Mouse (Mus musculus): ENCODE measurements around the gene A1cf. TPM values are rescaled to one million over a fixed set of nuclear protein-coding genes. Genes with fewer than 3 reads are reported as not detected.
A peak's percentile ranks its signal among the peaks of the same experiment; 100 is the strongest.

A1cf gene
- total RNA-seq, 2 experiments from 2014 or later = not detected

- peak; percentile 90 for ATAC-seq (ENCODE audit: poor library complexity, severe bottlenecking)
These were observed 82.4 kb downstream of the A1cf start for GRCm38 (mm10) chr19:31950793-31951489.

- no peak for ATAC-seq (ENCODE audit: poor library complexity, severe bottlenecking)
These were observed 85.2 kb downstream of the A1cf start for GRCm38 (mm10) chr19:31953799-31954198.

- no peak for ATAC-seq (ENCODE audit: poor library complexity, severe bottlenecking)
These were observed 85.7 kb downstream of the A1cf start for GRCm38 (mm10) chr19:31954267-31954666.

- no peak for ATAC-seq (ENCODE audit: poor library complexity, severe bottlenecking)
These were observed 86.1 kb downstream of the A1cf start for GRCm38 (mm10) chr19:31954696-31955095.

- ATAC-seq (ENCODE audit: poor library complexity, severe bottlenecking) = peak; percentile 92
These were observed 87.8 kb downstream of the A1cf start for GRCm38 (mm10) chr19:31956359-31956758.

- peak; percentile 49 for ATAC-seq (ENCODE audit: poor library complexity, severe bottlenecking)
These were observed 91.9 kb downstream of the A1cf start for GRCm38 (mm10) chr19:31960434-31960833.

- ATAC-seq (ENCODE audit: poor library complexity, severe bottlenecking) = peak; percentile 74
These were observed 94.6 kb downstream of the A1cf start for GRCm38 (mm10) chr19:31963147-31963546.

- peak; percentile 48 for ATAC-seq (ENCODE audit: poor library complexity, severe bottlenecking)
These were observed 99.5 kb downstream of the A1cf start for GRCm38 (mm10) chr19:31967933-31968532.

- peak; percentile 64 for ATAC-seq (ENCODE audit: poor library complexity, severe bottlenecking)
These were observed 102.8 kb downstream of the A1cf start for GRCm38 (mm10) chr19:31971405-31971804.

GRCm38 (mm10) chr19:31971998-31972397, 103.4 kb downstream of the A1cf start:
- peak; percentile 94 for ATAC-seq (ENCODE audit: poor library complexity, severe bottlenecking)

GRCm38 (mm10) chr19:31975882-31976281, 107.3 kb downstream of the A1cf start:
- peak; percentile 62 for ATAC-seq (ENCODE audit: poor library complexity, severe bottlenecking)

- ATAC-seq (ENCODE audit: poor library complexity, severe bottlenecking) = peak; percentile 60
These were observed 122.5 kb downstream of the A1cf start for GRCm38 (mm10) chr19:31991057-31991456.

GRCm38 (mm10) chr19:31996916-31997315, 128.4 kb downstream of the A1cf start:
- ATAC-seq (ENCODE audit: poor library complexity, severe bottlenecking) = no peak

Other genes starting within 250 kb of the A1cf start
- gene Prkg1, start 103.7 kb upstream of the A1cf start, total RNA-seq (2015) = 0.05 and 0.11 TPM in 2 replicates
- 0.11 and 0.12 TPM in 2 replicates for gene Prkg1, start 103.7 kb upstream of the A1cf start, total RNA-seq (2017)
- 1.6 TPM in 2 replicates for gene Asah2, start 239.4 kb downstream of the A1cf start, total RNA-seq (2015)
- gene Asah2, start 239.4 kb downstream of the A1cf start, total RNA-seq (2017) = 2.5 and 3.2 TPM in 2 replicates